Mouse (Mus musculus) neural tube, embryonic 11.5 days (tissue): ENCODE data around the gene Dhrs2. TPM values are rescaled to one million over a fixed set of nuclear protein-coding genes. Genes with fewer than 3 reads are reported as not detected.

Experiments
- ATAC-seq: fragments of 200-750 bp; cut with Nextera tagmentation; 2 replicates; pipeline ENCODE4 v1.8.0; 2017; ENCODE audit warnings: moderate number of reproducible peaks, mild to moderate bottlenecking, moderate TSS enrichment, moderate library complexity; ENCODE audit not compliant: insufficient read depth, low FRiP score, low TSS enrichment
- DNase-seq: peaks from one replicate; pipeline ENCODE4 v3.0.0-alpha.2; 2015; ENCODE audit warnings: low spot score
- H3K27ac ChIP-seq: fragments of 300-500 bp; sonication (generic); 2 replicates; pipeline ENCODE4 v1.5.1; 2014; ENCODE audit warnings: low read depth, mild to moderate bottlenecking, low read length
- H3K27me3 ChIP-seq: fragments of 300-500 bp; sonication (generic); 2 replicates; pipeline ENCODE4 v1.6.1; 2014; ENCODE audit warnings: mild to moderate bottlenecking, low read length, mixed read lengths; ENCODE audit not compliant: control insufficient read depth, insufficient read depth
- H3K36me3 ChIP-seq: fragments of 300-500 bp; sonication (generic); 2 replicates; pipeline ENCODE4 v1.6.1; 2014; ENCODE audit warnings: mild to moderate bottlenecking, low read length, moderate library complexity, mixed read lengths; ENCODE audit not compliant: control insufficient read depth, insufficient read depth
- H3K4me1 ChIP-seq: fragments of 300-500 bp; sonication (generic); 2 replicates; pipeline ENCODE4 v1.6.1; 2014; ENCODE audit warnings: low read length, mixed read lengths; ENCODE audit not compliant: control insufficient read depth, insufficient read depth
- H3K4me2 ChIP-seq: fragments of 300-500 bp; sonication (generic); 2 replicates; pipeline ENCODE4 v1.6.1; 2014; ENCODE audit warnings: low read depth, mild to moderate bottlenecking, moderate library complexity
- H3K4me3 ChIP-seq: fragments of 300-500 bp; sonication (generic); 2 replicates; pipeline ENCODE4 v1.5.1; 2014; ENCODE audit warnings: low read depth, low read length
- H3K9ac ChIP-seq: fragments of 300-500 bp; sonication (generic); 2 replicates; pipeline ENCODE4 v1.6.1; 2014; ENCODE audit warnings: mild to moderate bottlenecking, low read length
- H3K9me3 ChIP-seq: fragments of 300-500 bp; sonication (generic); 2 replicates; pipeline ENCODE4 v1.6.1; 2016; ENCODE audit warnings: low read length; ENCODE audit not compliant: control insufficient read depth
- WGBS: fragments of 180-500 bp; shearing (Covaris S2); extraction: QIAGEN DNeasy Blood & Tissue Kit; methylation state at CpG from one replicate; pipeline ENCODE4 v1.1.7; 2014; 5-methylcytosine and 5-hydroxymethylcytosine counted together
- polyA plus RNA-seq: library from polyadenylated mRNA; unstranded; fragments of >200 nt; fragmentation: Nextera tagmentation; extraction: Ambion mirVana; gene quantifications from 2 replicates; pipeline ENCODE4 v1.2.1, GENCODE M21; 2014

Gene Dhrs2
- polyA plus RNA-seq, 1 experiment from 2014 or later: not detected

DNA sequence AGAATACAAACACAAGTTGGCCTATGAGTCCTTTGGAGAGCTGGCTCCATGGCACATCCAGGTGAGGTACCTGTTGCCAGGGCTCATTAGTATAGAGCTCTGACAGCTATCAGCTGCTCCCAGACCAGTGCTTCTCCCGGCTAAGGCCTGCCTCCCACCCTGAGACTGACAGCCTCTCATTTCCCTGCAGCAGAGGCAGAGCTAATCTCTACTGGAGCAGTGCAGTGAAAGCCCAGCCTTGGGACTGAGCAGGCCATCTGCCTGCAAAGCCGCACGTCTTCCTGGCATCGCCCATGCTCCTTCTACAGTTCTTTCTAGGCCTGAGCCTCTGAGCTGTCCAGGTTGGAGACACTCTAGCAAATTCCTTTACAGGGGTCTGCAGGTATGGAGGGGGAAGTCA lies 51.2 kb downstream of the Dhrs2 start:
- H3K36me3 ChIP-seq: no peaks in the 10 kb centered on the region
- WGBS: 87% methylated on average over 4 of the region's 4 CpGs
- no peak overlapping the region for H3K4me3 ChIP-seq
- H3K9me3 ChIP-seq: no peaks in the 10 kb centered on the region
- H3K27ac ChIP-seq: no peak overlapping the region
- no peak overlapping the region for H3K9ac ChIP-seq
- H3K4me1 ChIP-seq: no peaks in the 10 kb centered on the region
- H3K27me3 ChIP-seq: no peaks in the 10 kb centered on the region
- ATAC-seq (no peak), DNase-seq (no peak)
- H3K4me2 ChIP-seq: no peak overlapping the region

DNA sequence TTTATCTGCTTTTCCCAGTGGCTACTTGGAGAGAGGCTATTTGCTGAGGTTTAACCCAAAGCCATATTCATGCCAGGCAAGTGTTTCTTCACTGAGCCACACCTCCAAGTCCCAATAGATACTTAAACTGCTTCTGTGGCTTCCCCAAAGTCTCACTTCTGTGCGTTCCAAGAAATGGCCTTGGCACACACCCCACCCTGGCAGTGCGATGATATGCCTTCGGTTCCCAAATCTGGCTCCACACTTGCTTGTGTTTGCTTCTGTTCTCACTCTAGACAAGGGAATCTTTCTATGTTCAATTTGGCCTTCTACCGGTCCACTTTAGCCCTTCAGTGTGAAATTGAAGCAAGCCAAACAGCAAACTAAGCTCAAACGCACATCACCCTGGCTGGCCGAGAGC lies 53.0 kb downstream of the Dhrs2 start:
- no peaks in the 10 kb centered on the region for H3K9me3 ChIP-seq
- ATAC-seq: no peak
- no peak overlapping the region for H3K4me2 ChIP-seq
- H3K27me3 ChIP-seq: no peaks in the 10 kb centered on the region
- H3K36me3 ChIP-seq: no peaks in the 10 kb centered on the region
- H3K4me3 ChIP-seq: no peak overlapping the region
- H3K4me1 ChIP-seq: no peaks in the 10 kb centered on the region
- no peak overlapping the region for H3K27ac ChIP-seq
- WGBS: 93% methylated on average over 6 of the region's 6 CpGs
- no peak overlapping the region for H3K9ac ChIP-seq
- DNase-seq: no peak

- no peak overlapping the region for H3K27ac ChIP-seq
- 81% methylated on average over 7 of the region's 7 CpGs for WGBS
- no peaks in the 10 kb centered on the region for H3K9me3 ChIP-seq
- H3K9ac ChIP-seq: no peak overlapping the region
- no peak overlapping the region for H3K4me2 ChIP-seq
- H3K27me3 ChIP-seq: no peaks in the 10 kb centered on the region
- H3K36me3 ChIP-seq: no peaks in the 10 kb centered on the region
- no peak for ATAC-seq
- no peak for DNase-seq
- H3K4me1 ChIP-seq: no peaks in the 10 kb centered on the region
- no peak overlapping the region for H3K4me3 ChIP-seq
These were observed 57.7 kb downstream of the Dhrs2 start for GRCm38 (mm10) chr14:55279322-55280069.

Other genes starting within 250 kb of the Dhrs2 start
- gene Gm17428, start 245.1 kb upstream of the Dhrs2 start, polyA plus RNA-seq: not detected in 2 replicates
- 15.1 and 15.6 TPM in 2 replicates for gene Myh7, start 227.4 kb upstream of the Dhrs2 start, polyA plus RNA-seq
- gene Ngdn, start 206.6 kb upstream of the Dhrs2 start, polyA plus RNA-seq: 83.9 and 92.4 TPM in 2 replicates
- gene Zfhx2, start 129.7 kb upstream of the Dhrs2 start, polyA plus RNA-seq: 16.6 and 17.6 TPM in 2 replicates
- gene Thtpa, start 127.2 kb upstream of the Dhrs2 start, polyA plus RNA-seq: 22.4 and 23.7 TPM in 2 replicates
- 6.8 and 7.3 TPM in 2 replicates for gene Ap1g2, start 115.4 kb upstream of the Dhrs2 start, polyA plus RNA-seq
- gene Jph4, start 105.1 kb upstream of the Dhrs2 start, polyA plus RNA-seq: 3.8 and 4.4 TPM in 2 replicates